Mouse (Mus musculus): ENCODE data around the gene Cacng7.

Gene Cacng7

GRCm38 (mm10) chr7:3302556-3303275 lies 30.0 kb upstream of the Cacng7 start:
- in situ Hi-C loops (cut with MboI): no loop called here

- in situ Hi-C loops (cut with MboI): no loop called here
Measured at GRCm38 (mm10) chr7:3303276-3303781, 29.4 kb upstream of the Cacng7 start.

GRCm38 (mm10) chr7:3303789-3304188 lies 29.0 kb upstream of the Cacng7 start:
- in situ Hi-C loops (cut with MboI): no loop called here

GRCm38 (mm10) chr7:3304298-3304697 lies 28.5 kb upstream of the Cacng7 start:
- in situ Hi-C loops (cut with MboI): no loop called here

GRCm38 (mm10) chr7:3306400-3306799 lies 26.4 kb upstream of the Cacng7 start:
- in situ Hi-C loops (cut with MboI): no loop called here

GRCm38 (mm10) chr7:3308646-3309045 lies 24.1 kb upstream of the Cacng7 start:
- in situ Hi-C loops (cut with MboI): no loop called here

- in situ Hi-C loops (cut with MboI): no loop called here
Measured at GRCm38 (mm10) chr7:3310233-3310632, 22.5 kb upstream of the Cacng7 start.

- in situ Hi-C loops (cut with MboI): no loop called here
Measured at GRCm38 (mm10) chr7:3313571-3313970, 19.2 kb upstream of the Cacng7 start.

GRCm38 (mm10) chr7:3314121-3314520 lies 18.6 kb upstream of the Cacng7 start:
- in situ Hi-C loops (cut with MboI): no loop called here

GRCm38 (mm10) chr7:3317704-3318103 lies 15.1 kb upstream of the Cacng7 start:
- in situ Hi-C loops (cut with MboI): no loop called here

- in situ Hi-C loops (cut with MboI): no loop called here
Measured at GRCm38 (mm10) chr7:3320856-3321255, 11.9 kb upstream of the Cacng7 start.

GRCm38 (mm10) chr7:3323826-3324225 lies 8.9 kb upstream of the Cacng7 start:
- in situ Hi-C loops (cut with MboI): no loop called here

GRCm38 (mm10) chr7:3327961-3328360 lies 4.8 kb upstream of the Cacng7 start:
- in situ Hi-C loops (cut with MboI): no loop called here

GRCm38 (mm10) chr7:3329776-3330546 lies 2.8 kb upstream of the Cacng7 start:
- in situ Hi-C loops (cut with MboI): no loop called here

GRCm38 (mm10) chr7:3331171-3331570 lies 1.6 kb upstream of the Cacng7 start:
- in situ Hi-C loops (cut with MboI): no loop called here

GRCm38 (mm10) chr7:3331581-3332223 lies 1.1 kb upstream of the Cacng7 start:
- in situ Hi-C loops (cut with MboI): no loop called here

GRCm38 (mm10) chr7:3332224-3332615 lies 535 bp upstream of the Cacng7 start:
- in situ Hi-C loops (cut with MboI): no loop called here

- in situ Hi-C loops (cut with MboI): no loop called here
Measured at GRCm38 (mm10) chr7:3333542-3333941, 787 bp downstream of the Cacng7 start.

GRCm38 (mm10) chr7:3336412-3336811 lies 3.7 kb downstream of the Cacng7 start:
- in situ Hi-C loops (cut with MboI): no loop called here

- in situ Hi-C loops (cut with MboI): no loop called here
Measured at GRCm38 (mm10) chr7:3338286-3338935, 5.7 kb downstream of the Cacng7 start.

GRCm38 (mm10) chr7:3339010-3339409 lies 6.3 kb downstream of the Cacng7 start:
- in situ Hi-C loops (cut with MboI): no loop called here

- in situ Hi-C loops (cut with MboI): no loop called here
Measured at GRCm38 (mm10) chr7:3343861-3344260, 11.1 kb downstream of the Cacng7 start.
